Mouse (Mus musculus): ENCODE results near the gene Gm44579. TPM values are rescaled to one million over a fixed set of nuclear protein-coding genes. Genes with fewer than 3 reads are reported as not detected.

Gm44579 gene
- polyA plus RNA-seq (2015; fragmentation: Nextera tagmentation; extraction: Ambion mirVana), result 0.13 TPM in 1 of 2 replicates, not detected in the other

- ATAC-seq (ENCODE audit: low FRiP score), result no peak
- 72% methylated on average over 4 of the region's 4 CpGs for WGBS
- no peaks in the 10 kb centered on the region for H3K9me3 ChIP-seq (replicated peaks)
These were observed at the start of gene Gm44579, which contains the start of gene Olfr287 for GRCm38 (mm10) chr15:98220877-98221276. Gene Gm44579 (minus strand): TSS chr15:98220977. Gene Olfr287 (minus strand): TSS chr15:98221056.

GRCm38 (mm10) chr15:98257776-98258175 is 37.0 kb upstream of the Gm44579 start:
- no peak overlapping the region for H3K4me3 ChIP-seq (replicated peaks)
- H3K27me3 ChIP-seq (replicated peaks), result no peaks in the 10 kb centered on the region
- no peak overlapping the region for H3K4me2 ChIP-seq
- no peak overlapping the region for H3K27ac ChIP-seq (replicated peaks)
- H3K9me3 ChIP-seq (replicated peaks), result no peaks in the 10 kb centered on the region
- no peaks in the 10 kb centered on the region for H3K36me3 ChIP-seq
- no peaks in the 10 kb centered on the region for H3K4me1 ChIP-seq
- H3K9ac ChIP-seq (replicated peaks), result no peak overlapping the region
- 87% methylated on average over 7 of the region's 7 CpGs for WGBS
- ATAC-seq (ENCODE audit: low FRiP score), result no peak

More at GRCm38 (mm10) chr15:98220877-98221276, at the start of gene Gm44579, which contains the start of gene Olfr287:
- H3K9ac ChIP-seq (replicated peaks), result no peak within 1 kb of the TSS
- no peak within 1 kb of the TSS for H3K4me3 ChIP-seq (replicated peaks)
- no peaks in the 10 kb centered on the region for H3K27me3 ChIP-seq (replicated peaks)
- H3K27ac ChIP-seq (replicated peaks), result no peak within 1 kb of the TSS
- no peak within 1 kb of the TSS for H3K4me2 ChIP-seq
- H3K4me1 ChIP-seq, result no peaks in the 10 kb centered on the region
- no peaks in the 10 kb centered on the region for H3K36me3 ChIP-seq

GRCm38 (mm10) chr15:98257193-98257592 is 36.4 kb upstream of the Gm44579 start, which contains the start of gene H1fnt:
Gene H1fnt (minus strand): TSS chr15:98257293.
- no peaks in the 10 kb centered on the region for H3K27me3 ChIP-seq (replicated peaks)
- 89% methylated on average over 8 of the region's 8 CpGs for WGBS

GRCm38 (mm10) chr15:98256271-98256670 is 35.5 kb upstream of the Gm44579 start:
- no peaks in the 10 kb centered on the region for H3K9me3 ChIP-seq (replicated peaks)
- H3K4me2 ChIP-seq, result no peak overlapping the region
- no peak for ATAC-seq (ENCODE audit: low FRiP score)
- no peak overlapping the region for H3K27ac ChIP-seq (replicated peaks)
- no peaks in the 10 kb centered on the region for H3K4me1 ChIP-seq
- no peaks in the 10 kb centered on the region for H3K27me3 ChIP-seq (replicated peaks)
- H3K9ac ChIP-seq (replicated peaks), result no peak overlapping the region
- H3K4me3 ChIP-seq (replicated peaks), result no peak overlapping the region
- no peaks in the 10 kb centered on the region for H3K36me3 ChIP-seq
- 95% methylated on average over 13 of the region's 13 CpGs for WGBS

More at GRCm38 (mm10) chr15:98257193-98257592, 36.4 kb upstream of the Gm44579 start, which contains the start of gene H1fnt:
- no peak within 1 kb of the TSS for H3K4me2 ChIP-seq
- no peaks in the 10 kb centered on the region for H3K36me3 ChIP-seq
- no peak within 1 kb of the TSS for H3K4me3 ChIP-seq (replicated peaks)
- no peak within 1 kb of the TSS for H3K27ac ChIP-seq (replicated peaks)
- no peaks in the 10 kb centered on the region for H3K4me1 ChIP-seq
- H3K9ac ChIP-seq (replicated peaks), result no peak within 1 kb of the TSS
- no peak for ATAC-seq (ENCODE audit: low FRiP score)
- no peaks in the 10 kb centered on the region for H3K9me3 ChIP-seq (replicated peaks)

GRCm38 (mm10) chr15:98235442-98235841 is 14.7 kb upstream of the Gm44579 start:
- Histone ChIP-seq H3K9me3 (replicated peaks) (no peaks in the 10 kb centered on the region), H3K4me2 (no peak overlapping the region), H3K4me3 (replicated peaks) (no peak overlapping the region), H3K27ac (replicated peaks) (no peak overlapping the region), H3K9ac (replicated peaks) (no peak overlapping the region), H3K36me3 (no peaks in the 10 kb centered on the region), H3K27me3 (replicated peaks) (no peaks in the 10 kb centered on the region), H3K4me1 (no peaks in the 10 kb centered on the region)
- 96% methylated on average over 4 of the region's 4 CpGs for WGBS
- no peak for ATAC-seq (ENCODE audit: low FRiP score)

- H3K4me3 ChIP-seq (replicated peaks), result no peak within 1 kb of the TSS
- H3K9ac ChIP-seq (replicated peaks), result no peak within 1 kb of the TSS
- H3K4me1 ChIP-seq, result no peaks in the 10 kb centered on the region
- no peak within 1 kb of the TSS for H3K27ac ChIP-seq (replicated peaks)
- no peaks in the 10 kb centered on the region for H3K27me3 ChIP-seq (replicated peaks)
- H3K9me3 ChIP-seq (replicated peaks), result no peaks in the 10 kb centered on the region
- H3K36me3 ChIP-seq, result no peaks in the 10 kb centered on the region
- WGBS, result 90% methylated on average over 4 of the region's 4 CpGs
- no peak for ATAC-seq (ENCODE audit: low FRiP score)
- H3K4me2 ChIP-seq, result no peak within 1 kb of the TSS
These were observed 13.6 kb upstream of the Gm44579 start, which contains the start of gene Olfr286 for GRCm38 (mm10) chr15:98234350-98234749. Gene Olfr286 (minus strand): TSS chr15:98234450.

GRCm38 (mm10) chr15:98226096-98226495 is 5.3 kb upstream of the Gm44579 start:
- Histone ChIP-seq H3K4me1 (no peaks in the 10 kb centered on the region), H3K9ac (replicated peaks) (no peak overlapping the region), H3K4me3 (replicated peaks) (no peak overlapping the region), H3K36me3 (no peaks in the 10 kb centered on the region), H3K27me3 (replicated peaks) (no peaks in the 10 kb centered on the region), H3K9me3 (replicated peaks) (no peaks in the 10 kb centered on the region), H3K27ac (replicated peaks) (no peak overlapping the region), H3K4me2 (no peak overlapping the region)
- 70% methylated on average over 7 of the region's 7 CpGs for WGBS
- no peak for ATAC-seq (ENCODE audit: low FRiP score)

- no peak for ATAC-seq (ENCODE audit: low FRiP score)
- no peaks in the 10 kb centered on the region for H3K9me3 ChIP-seq (replicated peaks)
- no peaks in the 10 kb centered on the region for H3K27me3 ChIP-seq (replicated peaks)
- no peaks in the 10 kb centered on the region for H3K36me3 ChIP-seq
- 0 out of 2 replicates have a peak overlapping the region, but pooled peaks have one; percentile 5 for H3K4me2 ChIP-seq
- no peaks in the 10 kb centered on the region for H3K4me1 ChIP-seq
- 46% methylated on average over 16 of the region's 16 CpGs for WGBS
- H3K9ac ChIP-seq (replicated peaks), result no peak overlapping the region
- no peak overlapping the region for H3K27ac ChIP-seq (replicated peaks)
- no peak overlapping the region for H3K4me3 ChIP-seq (replicated peaks)
These were observed 4.8 kb upstream of the Gm44579 start for GRCm38 (mm10) chr15:98225610-98226009.

- no peak overlapping the region for H3K4me2 ChIP-seq
- no peak overlapping the region for H3K9ac ChIP-seq (replicated peaks)
- no peak overlapping the region for H3K27ac ChIP-seq (replicated peaks)
- no peaks in the 10 kb centered on the region for H3K36me3 ChIP-seq
- no peaks in the 10 kb centered on the region for H3K27me3 ChIP-seq (replicated peaks)
- no peak for ATAC-seq (ENCODE audit: low FRiP score)
- no peaks in the 10 kb centered on the region for H3K4me1 ChIP-seq
- no peaks in the 10 kb centered on the region for H3K9me3 ChIP-seq (replicated peaks)
- no peak overlapping the region for H3K4me3 ChIP-seq (replicated peaks)
These were observed 1.6 kb upstream of the Gm44579 start for GRCm38 (mm10) chr15:98222377-98222776.

GRCm38 (mm10) chr15:98214130-98214529 is 6.6 kb downstream of the Gm44579 start:
- WGBS, result 79% methylated on average over 5 of the region's 5 CpGs
- no peaks in the 10 kb centered on the region for H3K4me1 ChIP-seq
- H3K9ac ChIP-seq (replicated peaks), result no peak overlapping the region
- ATAC-seq (ENCODE audit: low FRiP score), result no peak
- no peak overlapping the region for H3K4me2 ChIP-seq
- no peak overlapping the region for H3K4me3 ChIP-seq (replicated peaks)
- H3K27me3 ChIP-seq (replicated peaks), result no peaks in the 10 kb centered on the region
- no peak overlapping the region for H3K27ac ChIP-seq (replicated peaks)
- H3K9me3 ChIP-seq (replicated peaks), result no peaks in the 10 kb centered on the region
- H3K36me3 ChIP-seq, result no peaks in the 10 kb centered on the region

- Histone ChIP-seq H3K4me2 (no peak overlapping the region), H3K27me3 (replicated peaks) (no peaks in the 10 kb centered on the region), H3K4me3 (replicated peaks) (no peak overlapping the region), H3K9me3 (replicated peaks) (no peaks in the 10 kb centered on the region), H3K9ac (replicated peaks) (no peak overlapping the region), H3K36me3 (no peaks in the 10 kb centered on the region), H3K27ac (replicated peaks) (no peak overlapping the region), H3K4me1 (no peaks in the 10 kb centered on the region)
- WGBS, result 81% methylated on average over 5 of the region's 5 CpGs
- no peak for ATAC-seq (ENCODE audit: low FRiP score)
These were observed 7.4 kb downstream of the Gm44579 start for GRCm38 (mm10) chr15:98213336-98213870.

GRCm38 (mm10) chr15:98209676-98210075 is 11.1 kb downstream of the Gm44579 start:
- Histone ChIP-seq H3K4me3 (replicated peaks) (no peak overlapping the region), H3K4me1 (no peaks in the 10 kb centered on the region), H3K4me2 (no peak overlapping the region), H3K27ac (replicated peaks) (no peak overlapping the region), H3K9ac (replicated peaks) (no peak overlapping the region), H3K27me3 (replicated peaks) (no peaks in the 10 kb centered on the region), H3K9me3 (replicated peaks) (no peaks in the 10 kb centered on the region), H3K36me3 (no peaks in the 10 kb centered on the region)
- ATAC-seq (ENCODE audit: low FRiP score), result no peak
- WGBS, result 84% methylated on average over 7 of the region's 7 CpGs
